9 mouse cellular contexts compared by ENCODE assay signal in genomic region chr3:108885686-108886530, GRCm38 (mm10). TPM values are rescaled to one million over a fixed set of nuclear protein-coding genes. Genes with fewer than 3 reads are reported as not detected.
DNase-seq lines count a peak whose midpoint lies in the region; ATAC-seq and TF ChIP-seq lines count a peak whose summit lies in the region.
"Had no signal": no experiment of that assay in that cellular context is flagged by ENCODE, and none has a peak within 500 bp of the region (broad histone marks: within the 10 kb centered on the region; RNA-seq: fewer than 3 reads in every experiment).

No protein-coding gene starts in this region.

- H3K4me1 ChIP-seq in forebrain, embryonic 10.5 days: peaks cover 30% of the 10 kb centered on the region
- no peaks in the 10 kb centered on the region for H3K4me1 ChIP-seq in forebrain, embryonic 14.5 days (ENCODE audit: control insufficient read depth, insufficient read depth, low read length)
- peaks cover 23% of the 10 kb centered on the region for H3K4me1 ChIP-seq in heart, postnatal 0 days (ENCODE audit: control insufficient read depth, insufficient read depth)
- H3K4me1 ChIP-seq in stomach, postnatal 0 days (replicated peaks; ENCODE audit: control insufficient read depth, insufficient read depth): peaks cover 3% of the 10 kb centered on the region; the same call in 1 of the 2 replicates

- WGBS in forebrain, embryonic 10.5 days: 59% methylated on average over 9 of the region's 9 CpGs
- WGBS in forebrain, embryonic 14.5 days: 62% methylated on average over 9 of the region's 9 CpGs
- 29% methylated on average over 8 of the region's 9 CpGs for WGBS in heart, postnatal 0 days
- 40% methylated on average over 9 of the region's 9 CpGs for WGBS in stomach, postnatal 0 days

- no peak for TF ChIP-seq EP300 in heart, postnatal 0 days (IDR thresholded peaks at IDR 0.05; ENCODE audit: low read depth)
- no peak for TF ChIP-seq EP300 in stomach, postnatal 0 days (optimal IDR thresholded peaks at IDR 0.05)

- no peaks in the 10 kb centered on the region for H3K27me3 ChIP-seq in forebrain, embryonic 10.5 days (ENCODE audit: poor library complexity, severe bottlenecking)
- no peaks in the 10 kb centered on the region for H3K27me3 ChIP-seq in forebrain, embryonic 14.5 days (replicated peaks; ENCODE audit: control insufficient read depth, insufficient read depth, low read length)
- no peaks in the 10 kb centered on the region for H3K27me3 ChIP-seq in heart, postnatal 0 days (ENCODE audit: control insufficient read depth, insufficient read depth, low read length)
- H3K27me3 ChIP-seq in stomach, postnatal 0 days (ENCODE audit: control insufficient read depth, insufficient read depth, low read length): no peaks in the 10 kb centered on the region

- H3K9ac ChIP-seq in forebrain, embryonic 14.5 days (ENCODE audit: low read length): no peak overlapping the region
- H3K9ac ChIP-seq in heart, postnatal 0 days (replicated peaks; ENCODE audit: low read depth, low read length): no peak overlapping the region
- H3K9ac ChIP-seq in stomach, postnatal 0 days (ENCODE audit: low read length): no peak overlapping the region

- no peaks in the 10 kb centered on the region for H3K9me3 ChIP-seq in forebrain, embryonic 10.5 days
- no peaks in the 10 kb centered on the region for H3K9me3 ChIP-seq in forebrain, embryonic 14.5 days (replicated peaks; ENCODE audit: control insufficient read depth, low read length)
- no peaks in the 10 kb centered on the region for H3K9me3 ChIP-seq in heart, postnatal 0 days (replicated peaks; ENCODE audit: control insufficient read depth, low read length)
- H3K9me3 ChIP-seq in stomach, postnatal 0 days (ENCODE audit: control insufficient read depth, low read length): no peaks in the 10 kb centered on the region

- H3K27ac ChIP-seq in forebrain, embryonic 10.5 days: peak overlapping the region; percentile 61
- H3K27ac ChIP-seq in forebrain, embryonic 14.5 days (ENCODE audit: low read depth, low read length): no peak overlapping the region
- peak overlapping the region; percentile 43 for H3K27ac ChIP-seq in heart, postnatal 0 days (ENCODE audit: low read depth)
- peak overlapping the region; percentile 35; the same call in 1 of the 2 replicates for H3K27ac ChIP-seq in stomach, postnatal 0 days (replicated peaks)

- no peaks in the 10 kb centered on the region for H3K36me3 ChIP-seq in forebrain, embryonic 10.5 days (replicated peaks)
- no peaks in the 10 kb centered on the region for H3K36me3 ChIP-seq in forebrain, embryonic 14.5 days (ENCODE audit: control insufficient read depth, insufficient read depth, low read length)
- no peaks in the 10 kb centered on the region for H3K36me3 ChIP-seq in heart, postnatal 0 days (replicated peaks; ENCODE audit: control insufficient read depth, insufficient read depth, low read length)
- no peaks in the 10 kb centered on the region for H3K36me3 ChIP-seq in stomach, postnatal 0 days (ENCODE audit: control insufficient read depth, insufficient read depth, low read length)

- H3K4me2 ChIP-seq in forebrain, embryonic 14.5 days (ENCODE audit: low read length): no peak overlapping the region
- no peak overlapping the region for H3K4me2 ChIP-seq in heart, postnatal 0 days (ENCODE audit: low read depth, low read length)
- no peak overlapping the region for H3K4me2 ChIP-seq in stomach, postnatal 0 days (replicated peaks; ENCODE audit: low read depth)

- ATAC-seq in forebrain, embryonic 14.5 days: no peak
- peak; percentile 64 for ATAC-seq in heart, postnatal 0 days (ENCODE audit: insufficient read depth, low read depth)
- ATAC-seq in stomach, postnatal 0 days (ENCODE audit: low FRiP score, low TSS enrichment): no peak

- intact Hi-C loops in left cerebral cortex, postnatal 25 days (cut with DNase I): no loop called here

- no peak for TF ChIP-seq CTCF in heart, postnatal 0 days (IDR thresholded peaks at IDR 0.05; ENCODE audit: low read depth)
- no peak for TF ChIP-seq CTCF in stomach, postnatal 0 days (IDR thresholded peaks at IDR 0.05; ENCODE audit: low read depth)

- DNase-seq in forebrain, embryonic 10.5 days (ENCODE audit: extremely low spot score, low spot score): no peak
- DNase-seq in forebrain, embryonic 14.5 days (ENCODE audit: low spot score): no peak
- DNase-seq in heart, postnatal 0 days (ENCODE audit: low spot score): peak; percentile 57
- peak; percentile 59 for DNase-seq in lung, postnatal 10 days
- DNase-seq in stomach, postnatal 0 days (ENCODE audit: low spot score): no peak
- no peak for DNase-seq in spleen, postnatal 14 days (ENCODE audit: low spot score in 2 of 2)
- DNase-seq in left cerebral cortex, postnatal 25 days (ENCODE audit: low spot score in 2 of 2): no peak
- DNase-seq in adrenal gland, adult 18-20 months (ENCODE audit: low spot score in 2 of 2): no peak

- no peak overlapping the region for H3K4me3 ChIP-seq in forebrain, embryonic 10.5 days
- no peak overlapping the region for H3K4me3 ChIP-seq in forebrain, embryonic 14.5 days (ENCODE audit: low read depth, low read length)
- H3K4me3 ChIP-seq in heart, postnatal 0 days (ENCODE audit: low read depth, low read length): no peak overlapping the region
- H3K4me3 ChIP-seq in stomach, postnatal 0 days (ENCODE audit: low read depth, low read length): no peak overlapping the region

RNA-seq across cellular contexts. Expression of gene Fndc7, which starts 3.9 kb away (rescaled TPM):
- polyA plus RNA-seq in forebrain, embryonic 10.5 days (2016; fragmentation: Nextera tagmentation; extraction: Ambion mirVana): not detected in 2 replicates
- 0.07 TPM in 1 of 2 replicates, not detected in the other for polyA plus RNA-seq in forebrain, embryonic 14.5 days (2014; fragmentation: Nextera tagmentation; extraction: Ambion mirVana)
- total RNA-seq in heart, postnatal 0 days (2014; rRNA removed; ENCODE audit: low replicate concordance): 1.5 TPM in 1 of 2 replicates, not detected in the other
- polyA plus RNA-seq in heart, postnatal 0 days (2015; fragmentation: Nextera tagmentation; extraction: Ambion mirVana): 0.08 TPM in 1 of 2 replicates, not detected in the other
- polyA plus RNA-seq in stomach, postnatal 0 days (2015; fragmentation: Nextera tagmentation; extraction: Ambion mirVana): 0.28 and 0.67 TPM in 2 replicates
- total RNA-seq in left cerebral cortex, postnatal 25 days (2021): under 1 TPM in 1 of 2 experiments, not detected in 1; 0.09 TPM
- total RNA-seq in adrenal gland, adult 18-20 months (2021): under 1 TPM; 0.43 to 0.74 TPM

RNA-seq across cellular contexts. Expression of gene Prpf38b, which starts 25.6 kb away (rescaled TPM):
- 67.5 and 78.3 TPM in 2 replicates for polyA plus RNA-seq in forebrain, embryonic 10.5 days (2016; fragmentation: Nextera tagmentation; extraction: Ambion mirVana)
- polyA plus RNA-seq in forebrain, embryonic 14.5 days (2014; fragmentation: Nextera tagmentation; extraction: Ambion mirVana): 33.9 and 42.6 TPM in 2 replicates
- total RNA-seq in heart, postnatal 0 days (2014; rRNA removed; ENCODE audit: low replicate concordance): 25.2 and 33.8 TPM in 2 replicates
- polyA plus RNA-seq in heart, postnatal 0 days (2015; fragmentation: Nextera tagmentation; extraction: Ambion mirVana): 27.5 and 27.8 TPM in 2 replicates
- polyA plus RNA-seq in stomach, postnatal 0 days (2015; fragmentation: Nextera tagmentation; extraction: Ambion mirVana): 26.1 and 31.1 TPM in 2 replicates
- 10 to 100 TPM; 39.6 to 43.8 TPM for total RNA-seq in left cerebral cortex, postnatal 25 days (2021)
- 10 to 100 TPM; 56.6 to 73.2 TPM for total RNA-seq in adrenal gland, adult 18-20 months (2021)

RNA-seq across cellular contexts. Expression of gene Stxbp3, which starts 45.6 kb away (rescaled TPM):
- polyA plus RNA-seq in forebrain, embryonic 10.5 days (2016; fragmentation: Nextera tagmentation; extraction: Ambion mirVana): 23.9 and 24.4 TPM in 2 replicates
- polyA plus RNA-seq in forebrain, embryonic 14.5 days (2014; fragmentation: Nextera tagmentation; extraction: Ambion mirVana): 13.8 and 14.0 TPM in 2 replicates
- 12.8 and 28.1 TPM in 2 replicates for total RNA-seq in heart, postnatal 0 days (2014; rRNA removed; ENCODE audit: low replicate concordance)
- 26.8 and 27.9 TPM in 2 replicates for polyA plus RNA-seq in heart, postnatal 0 days (2015; fragmentation: Nextera tagmentation; extraction: Ambion mirVana)
- polyA plus RNA-seq in stomach, postnatal 0 days (2015; fragmentation: Nextera tagmentation; extraction: Ambion mirVana): 38.6 and 39.3 TPM in 2 replicates
- 10 to 100 TPM; 20.8 to 24.5 TPM for total RNA-seq in left cerebral cortex, postnatal 25 days (2021)
- total RNA-seq in adrenal gland, adult 18-20 months (2021): 10 to 100 TPM; 42.0 to 74.7 TPM

RNA-seq across cellular contexts. Expression of gene Henmt1, which starts 53.8 kb away (rescaled TPM):
- 0.37 and 0.88 TPM in 2 replicates for polyA plus RNA-seq in forebrain, embryonic 10.5 days (2016; fragmentation: Nextera tagmentation; extraction: Ambion mirVana)
- polyA plus RNA-seq in forebrain, embryonic 14.5 days (2014; fragmentation: Nextera tagmentation; extraction: Ambion mirVana): 1.2 and 1.8 TPM in 2 replicates
- not detected in 2 replicates for total RNA-seq in heart, postnatal 0 days (2014; rRNA removed; ENCODE audit: low replicate concordance)
- not detected in 2 replicates for polyA plus RNA-seq in heart, postnatal 0 days (2015; fragmentation: Nextera tagmentation; extraction: Ambion mirVana)
- 0.15 and 0.25 TPM in 2 replicates for polyA plus RNA-seq in stomach, postnatal 0 days (2015; fragmentation: Nextera tagmentation; extraction: Ambion mirVana)
- total RNA-seq in left cerebral cortex, postnatal 25 days (2021): 1 to 10 TPM; 3.1 to 4.4 TPM
- total RNA-seq in adrenal gland, adult 18-20 months (2021): not detected

RNA-seq across cellular contexts. Expression of gene Gm9857, which starts 54.3 kb away (rescaled TPM):
- not detected in 2 replicates for polyA plus RNA-seq in forebrain, embryonic 10.5 days (2016; fragmentation: Nextera tagmentation; extraction: Ambion mirVana)
- polyA plus RNA-seq in forebrain, embryonic 14.5 days (2014; fragmentation: Nextera tagmentation; extraction: Ambion mirVana): not detected in 2 replicates
- total RNA-seq in heart, postnatal 0 days (2014; rRNA removed; ENCODE audit: low replicate concordance): not detected in 2 replicates
- polyA plus RNA-seq in heart, postnatal 0 days (2015; fragmentation: Nextera tagmentation; extraction: Ambion mirVana): not detected in 2 replicates
- not detected in 2 replicates for polyA plus RNA-seq in stomach, postnatal 0 days (2015; fragmentation: Nextera tagmentation; extraction: Ambion mirVana)
- total RNA-seq in left cerebral cortex, postnatal 25 days (2021): not detected
- not detected for total RNA-seq in adrenal gland, adult 18-20 months (2021)
- polyA plus RNA-seq: C2C12 had no signal

Comparison
In these comparisons a context has a peak if more than half of its experiments do, and no peak if none do; other contexts are left out.
1. DNase-seq: peak in heart, postnatal 0 days (single experiment) and lung, postnatal 10 days (single experiment); none in forebrain, embryonic 10.5 days (single experiment), forebrain, embryonic 14.5 days (single experiment), stomach, postnatal 0 days (single experiment), spleen, postnatal 14 days (0 of 2), left cerebral cortex, postnatal 25 days (0 of 2) and adrenal gland, adult 18-20 months (0 of 2).